Comparison of ENCODE assay signal across 19 mouse cellular contexts in the genomic region with DNA sequence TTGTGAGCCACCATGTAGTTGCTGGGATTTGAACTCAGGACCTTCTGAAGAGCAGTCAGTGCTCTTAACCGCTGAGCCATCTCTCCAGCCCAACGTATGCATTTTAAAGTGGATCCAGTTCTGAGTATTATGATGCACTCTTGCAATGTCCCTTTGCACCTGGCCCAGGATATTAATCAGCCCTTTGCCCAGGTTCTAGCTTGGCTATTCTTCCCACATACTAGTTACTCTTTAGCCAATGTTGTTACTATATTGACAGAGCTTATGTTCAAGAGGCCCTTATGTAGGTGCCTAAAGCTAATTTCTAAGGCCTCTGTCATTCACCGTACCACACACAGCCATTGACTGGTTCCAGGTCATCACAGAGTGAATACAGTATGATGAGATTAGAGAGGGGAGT.
"Had no signal": no experiment of that assay in that cellular context is flagged by ENCODE, and none has a peak within 500 bp of the region (broad histone marks: within the 10 kb centered on the region; RNA-seq: fewer than 3 reads in every experiment).

No protein-coding gene starts in this region.

- H3K27me3 ChIP-seq: neural tube, embryonic 15.5 days had no signal

- ATAC-seq: midbrain, embryonic 16.5 days had no signal

- H3K27ac ChIP-seq: midbrain, embryonic 10.5 days; midbrain, embryonic 12.5 days; neural tube, embryonic 13.5 days; neural tube, embryonic 15.5 days had no signal

- H3K4me3 ChIP-seq: midbrain, embryonic 10.5 days; midbrain, embryonic 12.5 days; myocyte; neural tube, embryonic 13.5 days; neural tube, embryonic 15.5 days had no signal

- H3K36me3 ChIP-seq: midbrain, embryonic 10.5 days; midbrain, embryonic 12.5 days; neural tube, embryonic 13.5 days; neural tube, embryonic 15.5 days had no signal

- H3K9me3 ChIP-seq: midbrain, embryonic 10.5 days; midbrain, embryonic 12.5 days; neural tube, embryonic 13.5 days; neural tube, embryonic 15.5 days had no signal

- H3K9ac ChIP-seq: lung, embryonic 14.5 days; midbrain, embryonic 12.5 days; neural tube, embryonic 13.5 days; neural tube, embryonic 15.5 days had no signal

- DNase-seq: lung, adult 18-20 months; lung, embryonic 14.5 days; lung, postnatal 10 days; lung, postnatal 4 days; midbrain, embryonic 14.5 days; retina, postnatal 1 day; right cerebral cortex, adult 18-20 months; right cerebral cortex, postnatal 25 days; right cerebral cortex, postnatal 4 days; spleen, adult 18-20 months; thymus, adult 18-20 months; thymus, postnatal 14 days; thymus, postnatal 36 days had no signal

- H3K4me2 ChIP-seq: lung, embryonic 14.5 days; midbrain, embryonic 12.5 days; neural tube, embryonic 13.5 days; neural tube, embryonic 15.5 days had no signal
